Mouse (Mus musculus): ENCODE results near the gene Itpr2. TPM values are rescaled to one million over a fixed set of nuclear protein-coding genes. Genes with fewer than 3 reads are reported as not detected.
"Not testable (repeated sequence)": the region's sequence is repeated elsewhere in the genome, so short reads cannot be mapped to it uniquely, and the experiment has no call there.

Itpr2 gene
- polyA plus RNA-seq, 1 experiment, result 35.0 TPM

DNA sequence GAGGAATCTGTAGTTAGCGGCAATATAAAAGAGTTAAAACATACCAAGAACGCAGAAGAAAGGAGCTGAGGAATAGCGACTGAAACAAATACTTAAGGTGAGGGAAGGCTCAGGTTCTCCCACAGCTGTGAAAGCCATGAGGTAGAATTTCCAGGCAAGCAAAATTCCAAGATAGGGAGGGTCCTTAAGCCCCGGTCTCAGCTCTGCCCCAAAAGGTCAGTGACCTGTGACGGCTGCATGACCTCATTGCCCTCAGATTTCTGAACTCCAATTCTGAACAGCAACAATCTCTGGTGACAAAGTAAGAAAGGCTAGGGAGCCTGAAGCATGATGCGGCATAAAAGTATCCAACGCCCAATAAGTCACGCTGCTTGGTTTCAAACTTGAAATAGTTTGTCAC, 33.7 kb downstream of the Itpr2 start:
- no peak overlapping the region for H3K4me3 ChIP-seq (ENCODE audit: insufficient read depth, low read depth, low read length)
- H3K4me1 ChIP-seq (ENCODE audit: control insufficient read depth, insufficient read depth, insufficient read length, low read length), result peaks cover 33% of the 10 kb centered on the region
- peak overlapping the region; percentile 97 for H3K27ac ChIP-seq (replicated peaks; ENCODE audit: low read depth, low read length)

- not testable (repeated sequence) for H3K4me3 ChIP-seq (ENCODE audit: insufficient read depth, low read depth, low read length)
- Histone ChIP-seq H3K27ac (replicated peaks; ENCODE audit: low read depth, low read length) (0 out of 2 replicates have a peak overlapping the region, but pooled peaks have one; percentile 0), H3K4me1 (ENCODE audit: control insufficient read depth, insufficient read depth, insufficient read length, low read length) (peaks cover 23% of the 10 kb centered on the region)
Observed at GRCm38 (mm10) chr6:146464645-146465042, 37.4 kb downstream of the Itpr2 start.

DNA sequence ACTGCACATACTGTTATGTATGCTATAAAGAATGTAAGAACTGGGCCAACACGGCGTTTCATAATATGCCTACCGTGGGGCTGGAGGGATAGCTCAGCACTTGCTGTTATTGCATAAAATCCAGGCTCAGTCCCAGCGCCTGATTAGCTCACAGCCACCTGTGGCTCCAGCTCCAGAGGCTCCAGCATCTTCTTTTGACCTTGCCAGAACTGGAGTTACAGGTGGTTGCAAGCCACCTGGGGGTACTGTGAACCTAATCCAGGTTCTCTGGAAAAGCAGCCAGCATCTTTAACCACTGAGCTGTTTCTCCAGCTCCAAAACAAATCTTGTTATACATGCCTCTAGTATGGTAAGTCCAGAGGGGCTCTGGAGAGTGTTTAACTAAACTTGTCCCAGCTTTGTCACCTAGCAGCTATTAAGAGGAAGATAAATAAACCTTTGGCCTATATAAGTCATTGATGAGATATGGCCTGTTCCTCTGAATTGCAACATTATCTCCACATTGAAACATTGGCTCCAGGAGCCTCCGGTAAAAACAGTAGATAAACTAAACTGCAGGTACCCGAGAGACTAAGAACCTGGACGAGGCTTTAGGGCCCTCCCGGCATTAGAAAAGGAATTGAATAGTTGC, 37.9 kb downstream of the Itpr2 start:
- Histone ChIP-seq H3K4me3 (ENCODE audit: insufficient read depth, low read depth, low read length) (no peak overlapping the region), H3K27ac (replicated peaks; ENCODE audit: low read depth, low read length) (0 out of 2 replicates have a peak overlapping the region, but pooled peaks have one; percentile 0), H3K4me1 (ENCODE audit: control insufficient read depth, insufficient read depth, insufficient read length, low read length) (peaks cover 23% of the 10 kb centered on the region)

DNA sequence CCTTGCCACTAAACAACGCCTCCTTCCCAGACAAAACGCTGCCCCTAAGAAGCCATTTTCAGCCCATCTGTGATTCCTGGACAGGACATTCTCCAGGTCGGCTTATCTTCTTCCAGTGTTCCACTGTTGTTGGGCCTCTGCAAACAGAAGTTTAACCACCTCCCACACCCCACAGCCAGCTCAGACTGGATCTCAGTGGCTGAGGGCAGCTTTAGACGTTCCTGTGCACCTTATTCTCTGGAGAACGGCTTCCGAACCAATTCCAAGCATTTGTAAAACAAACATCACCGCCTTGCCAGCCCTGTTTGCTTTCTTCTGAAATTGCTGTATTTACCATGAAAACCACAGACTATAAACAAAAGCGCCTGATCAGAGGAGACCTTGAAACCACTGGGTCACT, 41.1 kb downstream of the Itpr2 start:
- Histone ChIP-seq H3K4me1 (ENCODE audit: control insufficient read depth, insufficient read depth, insufficient read length, low read length) (peaks cover 20% of the 10 kb centered on the region), H3K27ac (replicated peaks; ENCODE audit: low read depth, low read length) (peak overlapping the region; percentile 26; the same call in 1 of the 2 replicates), H3K4me3 (ENCODE audit: insufficient read depth, low read depth, low read length) (no peak overlapping the region)

DNA sequence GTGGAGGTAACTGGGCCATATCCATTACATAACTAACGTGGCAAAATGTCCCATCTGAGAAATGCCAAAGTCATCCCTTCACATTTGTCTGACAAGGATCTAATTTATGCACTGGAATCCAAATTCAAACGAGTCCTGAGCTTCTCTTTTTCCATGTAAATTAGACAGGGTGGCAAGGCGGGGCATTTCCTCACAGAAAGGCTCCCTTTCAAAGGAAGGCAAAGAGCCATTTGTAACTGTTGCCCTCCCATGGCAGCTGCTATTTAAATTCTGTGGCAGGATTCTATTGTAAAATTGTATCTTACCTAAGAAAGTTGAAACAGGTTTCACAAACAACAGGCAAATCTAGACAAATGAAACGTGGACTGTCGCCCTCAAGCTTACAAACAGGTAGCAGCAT, 43.6 kb downstream of the Itpr2 start:
- Histone ChIP-seq H3K4me3 (ENCODE audit: insufficient read depth, low read depth, low read length) (no peak overlapping the region), H3K4me1 (ENCODE audit: control insufficient read depth, insufficient read depth, insufficient read length, low read length) (peaks cover 23% of the 10 kb centered on the region)

GRCm38 (mm10) chr6:146456741-146457140, 45.3 kb downstream of the Itpr2 start:
- Histone ChIP-seq H3K27ac (replicated peaks; ENCODE audit: low read depth, low read length) (no peak overlapping the region), H3K4me1 (ENCODE audit: control insufficient read depth, insufficient read depth, insufficient read length, low read length) (peaks cover 23% of the 10 kb centered on the region)

More for the DNA sequence above, 43.6 kb downstream of the Itpr2 start:
- no peak overlapping the region for H3K27ac ChIP-seq (replicated peaks; ENCODE audit: low read depth, low read length)

DNA sequence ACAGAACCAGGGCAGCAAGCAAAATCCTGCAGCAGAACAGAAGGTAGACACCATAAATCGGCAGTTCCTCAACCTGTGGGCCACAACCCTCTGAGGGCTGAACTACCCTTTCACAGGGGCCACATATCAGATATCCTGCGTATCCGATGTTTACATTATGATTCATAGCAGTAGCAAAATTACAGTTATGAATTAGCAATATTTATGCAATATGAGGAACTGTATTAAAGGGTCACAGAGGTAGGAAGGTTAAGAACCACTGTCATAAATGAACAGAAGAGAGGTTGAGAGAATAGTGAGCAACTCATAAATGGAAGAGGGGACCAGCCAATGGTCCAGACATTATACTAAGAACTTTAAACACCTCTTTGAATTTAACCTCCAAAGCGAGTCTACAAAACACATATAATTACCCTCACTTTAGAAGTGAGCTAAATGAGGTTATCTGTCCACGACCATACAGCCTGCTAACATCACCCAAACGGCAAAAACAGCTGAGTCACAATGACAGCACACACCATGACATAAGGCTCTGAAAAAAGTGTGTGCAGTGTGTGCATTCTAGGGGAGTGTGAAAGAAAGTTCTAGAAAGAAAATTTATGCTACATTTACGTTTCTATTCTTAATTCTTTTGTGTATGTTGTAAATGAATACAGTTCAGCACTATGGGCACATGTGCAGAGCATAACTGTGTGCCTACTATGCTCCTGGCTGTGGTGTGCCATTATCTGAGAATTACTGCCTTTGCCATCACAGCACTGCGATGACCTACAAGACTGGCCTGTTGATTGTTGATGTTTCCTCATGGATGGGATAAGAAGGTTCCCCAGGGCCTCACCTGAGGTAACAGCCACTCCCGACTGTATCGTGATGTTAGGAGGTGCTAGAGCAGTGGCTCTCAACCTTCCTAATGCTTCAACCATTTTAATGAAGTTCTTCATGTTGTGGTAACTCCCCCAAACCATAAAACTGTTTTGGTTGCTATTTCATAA, 47.2 kb downstream of the Itpr2 start:
- H3K4me1 ChIP-seq (ENCODE audit: control insufficient read depth, insufficient read depth, insufficient read length, low read length), result peaks cover 15% of the 10 kb centered on the region
- H3K27ac ChIP-seq (replicated peaks; ENCODE audit: low read depth, low read length), result no peak overlapping the region
- no peak overlapping the region for H3K4me3 ChIP-seq (ENCODE audit: insufficient read depth, low read depth, low read length)

More at GRCm38 (mm10) chr6:146456741-146457140, 45.3 kb downstream of the Itpr2 start:
- no peak overlapping the region for H3K4me3 ChIP-seq (ENCODE audit: insufficient read depth, low read depth, low read length)

- Histone ChIP-seq H3K4me1 (ENCODE audit: control insufficient read depth, insufficient read depth, insufficient read length, low read length) (peaks cover 2% of the 10 kb centered on the region; the same call in 1 of the 2 replicates), H3K27ac (replicated peaks; ENCODE audit: low read depth, low read length) (no peak overlapping the region), H3K4me3 (ENCODE audit: insufficient read depth, low read depth, low read length) (no peak overlapping the region)
Observed at GRCm38 (mm10) chr6:146452474-146452873, 49.5 kb downstream of the Itpr2 start.

GRCm38 (mm10) chr6:146446032-146446704, 55.9 kb downstream of the Itpr2 start:
- H3K27ac ChIP-seq (replicated peaks; ENCODE audit: low read depth, low read length), result no peak overlapping the region
- no peak overlapping the region for H3K4me3 ChIP-seq (ENCODE audit: insufficient read depth, low read depth, low read length)
- peaks cover 5% of the 10 kb centered on the region for H3K4me1 ChIP-seq (ENCODE audit: control insufficient read depth, insufficient read depth, insufficient read length, low read length)

DNA sequence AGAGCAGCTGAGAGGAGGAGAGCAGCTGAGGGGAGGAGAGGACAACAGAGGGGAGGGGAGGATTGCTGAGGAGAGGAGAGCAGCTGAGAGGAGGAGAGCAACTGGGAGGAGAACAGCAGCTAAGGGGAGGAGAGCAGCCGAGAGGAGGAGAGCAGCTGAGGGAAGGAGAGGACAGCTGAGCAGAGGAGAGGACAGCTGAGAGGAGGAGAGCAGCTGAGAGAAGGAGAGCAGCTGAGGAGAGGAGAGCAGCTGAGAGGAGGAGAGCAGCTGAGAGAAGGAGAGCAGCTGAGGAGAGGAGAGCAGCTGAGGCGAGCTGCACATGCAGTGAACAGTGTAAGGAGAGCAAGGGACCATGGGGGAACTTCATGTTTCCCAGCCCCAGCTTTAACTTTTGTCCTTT, 62.2 kb downstream of the Itpr2 start:
- H3K4me1 ChIP-seq (ENCODE audit: control insufficient read depth, insufficient read depth, insufficient read length, low read length), result peaks cover 8% of the 10 kb centered on the region

GRCm38 (mm10) chr6:146439071-146439818, 62.8 kb downstream of the Itpr2 start:
- Histone ChIP-seq H3K4me3 (ENCODE audit: insufficient read depth, low read depth, low read length) (no peak overlapping the region), H3K4me1 (ENCODE audit: control insufficient read depth, insufficient read depth, insufficient read length, low read length) (peaks cover 11% of the 10 kb centered on the region), H3K27ac (replicated peaks; ENCODE audit: low read depth, low read length) (no peak overlapping the region)

More for the DNA sequence above, 62.2 kb downstream of the Itpr2 start:
- no peak overlapping the region for H3K4me3 ChIP-seq (ENCODE audit: insufficient read depth, low read depth, low read length)
- H3K27ac ChIP-seq (replicated peaks; ENCODE audit: low read depth, low read length), result no peak overlapping the region

DNA sequence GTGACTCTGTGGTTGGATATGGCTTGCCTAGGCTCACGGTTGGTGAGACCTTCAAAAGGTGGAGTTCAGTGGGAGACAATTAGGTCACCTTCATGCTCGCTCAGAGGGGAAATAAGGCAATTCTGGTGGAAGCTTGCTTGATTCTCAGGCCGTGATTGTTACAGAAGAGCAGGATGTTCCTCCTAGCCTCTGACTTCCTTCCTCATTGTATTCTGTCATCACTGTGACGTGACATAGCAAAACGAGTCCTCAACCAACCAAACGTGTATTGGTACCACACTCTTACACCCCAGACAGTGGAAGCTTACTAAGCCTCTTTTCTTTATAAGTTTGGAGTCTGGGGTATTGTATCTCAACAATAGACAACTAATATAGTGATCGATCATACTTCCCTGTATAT, 64.0 kb downstream of the Itpr2 start:
- Histone ChIP-seq H3K27ac (replicated peaks; ENCODE audit: low read depth, low read length) (no peak overlapping the region), H3K4me1 (ENCODE audit: control insufficient read depth, insufficient read depth, insufficient read length, low read length) (peaks cover 13% of the 10 kb centered on the region), H3K4me3 (ENCODE audit: insufficient read depth, low read depth, low read length) (no peak overlapping the region)

DNA sequence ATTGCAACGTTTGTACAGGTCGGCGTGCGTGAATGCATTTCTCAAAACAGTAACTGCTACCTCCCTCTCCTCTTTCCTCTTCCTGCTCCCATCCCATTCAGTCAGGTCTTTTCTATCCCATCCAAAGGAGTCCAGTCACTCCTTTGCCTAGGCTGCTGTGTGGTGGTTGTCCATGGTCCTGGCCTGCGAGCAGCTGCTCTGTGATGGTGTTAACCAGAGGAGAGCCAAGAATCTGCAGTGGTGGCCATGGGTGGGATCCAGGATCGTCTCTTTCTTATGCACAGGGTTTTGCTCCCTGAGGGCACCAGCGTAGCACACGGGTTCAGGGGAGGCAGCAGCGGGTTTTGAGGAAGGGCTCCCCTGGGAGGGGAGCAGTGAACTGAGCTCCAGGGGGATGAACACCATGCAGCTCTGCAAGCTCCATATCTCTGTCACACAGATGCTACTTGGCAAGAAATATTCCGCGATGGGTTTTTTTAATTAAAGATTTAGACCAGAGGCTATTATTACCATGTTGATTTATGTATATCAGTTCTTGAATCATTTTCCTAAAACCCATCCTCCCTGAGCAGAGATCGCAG, 65.0 kb downstream of the Itpr2 start:
- Histone ChIP-seq H3K4me1 (ENCODE audit: control insufficient read depth, insufficient read depth, insufficient read length, low read length) (peaks cover 13% of the 10 kb centered on the region), H3K4me3 (ENCODE audit: insufficient read depth, low read depth, low read length) (no peak overlapping the region), H3K27ac (replicated peaks; ENCODE audit: low read depth, low read length) (no peak overlapping the region)

GRCm38 (mm10) chr6:146434217-146434616, 67.8 kb downstream of the Itpr2 start:
- no peak overlapping the region for H3K4me3 ChIP-seq (ENCODE audit: insufficient read depth, low read depth, low read length)
- no peak overlapping the region for H3K27ac ChIP-seq (replicated peaks; ENCODE audit: low read depth, low read length)
- peaks cover 17% of the 10 kb centered on the region for H3K4me1 ChIP-seq (ENCODE audit: control insufficient read depth, insufficient read depth, insufficient read length, low read length)

All from brown adipose tissue, adult 24 weeks (tissue).